Mouse (Mus musculus): ENCODE data around the gene Foxq1.

GRCm38 (mm10) chr13:31576696-31577095 lies 20.8 kb downstream of the Foxq1 start:
- TF ChIP-seq POLR2A (IDR thresholded peaks at IDR 0.05; ENCODE audit: low read depth, low read length) (no peak), CTCF (IDR thresholded peaks at IDR 0.05; ENCODE audit: borderline replicate concordance, insufficient read depth, low read length) (no peak)

Data from embryonic fibroblast, embryonic 13.5 days (primary cell).